Mouse (Mus musculus) C2C12 (cell line): ENCODE measurements around the gene Arpc5. TPM values are rescaled to one million over a fixed set of nuclear protein-coding genes. Genes with fewer than 3 reads are reported as not detected.

Experiments used
- H3K27me3 ChIP-seq: one replicate; pipeline ENCODE4 v1.6.1; 2011; ENCODE audit not compliant: control insufficient read depth, insufficient read depth, insufficient read length
- H3K36me3 ChIP-seq: one replicate; pipeline ENCODE4 v1.6.1; 2011; ENCODE audit not compliant: control insufficient read depth, insufficient read depth
- H3K4me3 ChIP-seq: one replicate; pipeline ENCODE4 v1.5.1; 2011; ENCODE audit warnings: mild to moderate bottlenecking, control low read depth; ENCODE audit not compliant: poor library complexity, insufficient read depth, severe bottlenecking
- H3K79me2 ChIP-seq: one replicate; pipeline ENCODE4 v1.6.1; 2011; ENCODE audit not compliant: control insufficient read depth, insufficient read depth
- H3K79me3 ChIP-seq: one replicate; pipeline ENCODE4 v1.6.1; 2011; ENCODE audit warnings: low read depth, control low read depth
- H3ac ChIP-seq: one replicate; pipeline ENCODE3; 2011; ENCODE audit warnings: low read depth; ENCODE audit not compliant: control insufficient read depth, insufficient read length
- CEBPB ChIP-seq: IDR thresholded peaks from one replicate; pipeline ENCODE4 v1.6.1; 2011; ENCODE audit warnings: low read depth, mild to moderate bottlenecking, control low read depth, moderate library complexity
- CTCF ChIP-seq: IDR thresholded peaks from one replicate; pipeline ENCODE4 v1.5.1; 2011; ENCODE audit not compliant: control insufficient read depth, insufficient read depth, insufficient read length
- FOSL1 ChIP-seq: IDR thresholded peaks from one replicate; pipeline ENCODE4 v1.8.0; 2011; ENCODE audit warnings: mild to moderate bottlenecking, low read length; ENCODE audit not compliant: poor library complexity, insufficient read depth, severe bottlenecking
- MAX ChIP-seq: IDR thresholded peaks from one replicate; pipeline ENCODE4 v1.6.1; 2011; ENCODE audit warnings: mild to moderate bottlenecking, control low read depth
- MYOD1 ChIP-seq: IDR thresholded peaks from one replicate; pipeline ENCODE4 v1.6.1; 2011; ENCODE audit warnings: low read depth; ENCODE audit not compliant: control insufficient read depth, insufficient read length
- MYOG ChIP-seq: IDR thresholded peaks from one replicate; pipeline ENCODE4 v1.6.1; 2011; ENCODE audit not compliant: control insufficient read depth, insufficient read length; ENCODE audit errors: extremely low read depth
- USF1 ChIP-seq: IDR thresholded peaks from one replicate; pipeline ENCODE4 v1.6.1; 2011; ENCODE audit warnings: low read depth, mild to moderate bottlenecking, control low read depth, moderate library complexity
- polyA plus RNA-seq: library from polyadenylated mRNA; unstranded; fragments of >200 nt; fragmentation: generic; extraction: Trizol; gene quantifications from one replicate; pipeline ENCODE4 v1.2.1, GENCODE M21; 2012; ENCODE audit warnings: missing spikeins

Arpc5 gene
- polyA plus RNA-seq, 1 experiment, result 124 TPM

- Histone ChIP-seq H3K4me3 (no peak overlapping the region), H3K36me3 (no peaks in the 10 kb centered on the region), H3K79me3 (no peaks in the 10 kb centered on the region), H3K27me3 (no peaks in the 10 kb centered on the region), H3ac (no peak overlapping the region), H3K79me2 (no peaks in the 10 kb centered on the region)
- TF ChIP-seq CEBPB (no peak), MAX (no peak), FOSL1 (no peak), MYOD1 (no peak), CTCF (no peak), USF1 (no peak), MYOG (no peak)
These were observed 54.8 kb downstream of the Arpc5 start for GRCm38 (mm10) chr1:152820911-152821695.

DNA sequence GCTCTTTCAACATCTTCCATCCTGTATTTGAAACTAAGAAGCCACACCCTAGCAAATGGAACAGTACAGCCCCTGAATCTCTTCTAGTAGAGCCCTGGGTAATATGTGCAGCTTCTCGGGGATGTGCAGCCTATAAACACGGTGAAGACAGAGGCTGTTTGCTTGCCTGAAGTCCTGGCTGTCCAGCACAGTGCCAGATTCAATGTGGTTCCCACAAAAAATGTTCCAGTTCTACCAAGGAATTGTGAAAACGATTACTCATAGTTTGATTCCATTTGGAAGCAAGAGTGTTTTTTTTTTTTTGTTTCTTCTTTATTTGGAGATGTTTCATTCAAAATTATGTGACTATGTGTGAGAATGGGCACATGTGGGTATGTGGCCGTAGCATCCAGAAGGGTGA lies 55.4 kb downstream of the Arpc5 start:
- no peaks in the 10 kb centered on the region for H3K79me3 ChIP-seq
- TF ChIP-seq MAX (no peak), MYOG (no peak), CEBPB (no peak), MYOD1 (no peak), USF1 (no peak), CTCF (no peak), FOSL1 (no peak)
- no peaks in the 10 kb centered on the region for H3K27me3 ChIP-seq
- H3K4me3 ChIP-seq, result no peak overlapping the region
- no peak overlapping the region for H3ac ChIP-seq
- H3K36me3 ChIP-seq, result no peaks in the 10 kb centered on the region
- H3K79me2 ChIP-seq, result no peaks in the 10 kb centered on the region

GRCm38 (mm10) chr1:152824206-152824605 lies 57.9 kb downstream of the Arpc5 start:
- Histone ChIP-seq H3K79me2 (no peaks in the 10 kb centered on the region), H3K4me3 (no peak overlapping the region), H3K79me3 (no peaks in the 10 kb centered on the region), H3K36me3 (no peaks in the 10 kb centered on the region), H3K27me3 (no peaks in the 10 kb centered on the region), H3ac (no peak overlapping the region)
- TF ChIP-seq MAX (no peak), USF1 (no peak)

Other genes starting within 250 kb of the Arpc5 start
- gene Apobec4, start 16.0 kb upstream of the Arpc5 start, polyA plus RNA-seq, result not detected
- 7.6 TPM for gene Rgl1, start 191 bp upstream of the Arpc5 start, polyA plus RNA-seq
- 0.04 TPM for gene Ncf2, start 33.7 kb downstream of the Arpc5 start, polyA plus RNA-seq
- gene Smg7, start 136.1 kb downstream of the Arpc5 start, polyA plus RNA-seq, result 16.6 TPM
- gene Nmnat2, start 188.5 kb downstream of the Arpc5 start, polyA plus RNA-seq, result 8.3 TPM